Mouse (Mus musculus) kidney, adult 2 months (tissue): ENCODE data around the gene Nfrkb. TPM values are rescaled to one million over a fixed set of nuclear protein-coding genes. Genes with fewer than 3 reads are reported as not detected.

ENCODE experiments used
- DNase-seq: peaks from one replicate; pipeline ENCODE4 v3.0.0; 2021
- H3K27ac ChIP-seq: fragments of 200-500 bp; 2 replicates; pipeline ENCODE4 v1.5.1; 2012; ENCODE audit warnings: low read depth, low read length, control low read depth, inconsistent platforms; ENCODE audit not compliant: insufficient read depth
- H3K27me3 ChIP-seq: fragments of 200-500 bp; replicated peaks from 2 replicates; pipeline ENCODE4 v1.6.1; 2012; ENCODE audit warnings: mild to moderate bottlenecking, moderate library complexity, low read length, inconsistent platforms; ENCODE audit not compliant: control insufficient read depth, insufficient read depth
- H3K36me3 ChIP-seq: fragments of 200-500 bp; 2 replicates; pipeline ENCODE4 v1.6.1; 2012; ENCODE audit warnings: mild to moderate bottlenecking, moderate library complexity, low read length, inconsistent platforms; ENCODE audit not compliant: control insufficient read depth, insufficient read depth
- H3K4me1 ChIP-seq: fragments of 200-500 bp; 2 replicates; pipeline ENCODE4 v1.6.1; 2011; ENCODE audit warnings: low read length; ENCODE audit not compliant: control insufficient read depth, insufficient read depth
- H3K4me3 ChIP-seq: fragments of 200-500 bp; 2 replicates; pipeline ENCODE4 v1.5.1; 2011; ENCODE audit warnings: mild to moderate bottlenecking, low read depth, low read length, control low read depth; ENCODE audit not compliant: insufficient read depth
- CTCF ChIP-seq: fragments of 200-500 bp; conservative IDR thresholded peaks from 2 replicates; pipeline ENCODE4 v1.5.1; 2011; ENCODE audit warnings: low read depth, mild to moderate bottlenecking, control low read depth, low read length, moderate library complexity, mixed read lengths; ENCODE audit not compliant: insufficient read depth, insufficient read length
- POLR2A ChIP-seq: fragments of 200-500 bp; IDR thresholded peaks from one replicate; pipeline ENCODE4 v1.6.1; 2011; ENCODE audit warnings: low read depth, low read length, control low read depth
- WGBS: fragments of 180-500 bp; shearing (Covaris S2); methylation state at CpG from one replicate; pipeline ENCODE4 v1.1.7; 2018; 5-methylcytosine and 5-hydroxymethylcytosine counted together
- polyA plus RNA-seq: library from polyadenylated mRNA; depleted of rRNA; stranded (reverse); fragments of >200 nt; gene quantifications from 2 replicates; pipeline ENCODE4 v1.2.3, GENCODE M21; 2012

Nfrkb gene
- polyA plus RNA-seq, 1 experiment, result 12.4 TPM

DNA sequence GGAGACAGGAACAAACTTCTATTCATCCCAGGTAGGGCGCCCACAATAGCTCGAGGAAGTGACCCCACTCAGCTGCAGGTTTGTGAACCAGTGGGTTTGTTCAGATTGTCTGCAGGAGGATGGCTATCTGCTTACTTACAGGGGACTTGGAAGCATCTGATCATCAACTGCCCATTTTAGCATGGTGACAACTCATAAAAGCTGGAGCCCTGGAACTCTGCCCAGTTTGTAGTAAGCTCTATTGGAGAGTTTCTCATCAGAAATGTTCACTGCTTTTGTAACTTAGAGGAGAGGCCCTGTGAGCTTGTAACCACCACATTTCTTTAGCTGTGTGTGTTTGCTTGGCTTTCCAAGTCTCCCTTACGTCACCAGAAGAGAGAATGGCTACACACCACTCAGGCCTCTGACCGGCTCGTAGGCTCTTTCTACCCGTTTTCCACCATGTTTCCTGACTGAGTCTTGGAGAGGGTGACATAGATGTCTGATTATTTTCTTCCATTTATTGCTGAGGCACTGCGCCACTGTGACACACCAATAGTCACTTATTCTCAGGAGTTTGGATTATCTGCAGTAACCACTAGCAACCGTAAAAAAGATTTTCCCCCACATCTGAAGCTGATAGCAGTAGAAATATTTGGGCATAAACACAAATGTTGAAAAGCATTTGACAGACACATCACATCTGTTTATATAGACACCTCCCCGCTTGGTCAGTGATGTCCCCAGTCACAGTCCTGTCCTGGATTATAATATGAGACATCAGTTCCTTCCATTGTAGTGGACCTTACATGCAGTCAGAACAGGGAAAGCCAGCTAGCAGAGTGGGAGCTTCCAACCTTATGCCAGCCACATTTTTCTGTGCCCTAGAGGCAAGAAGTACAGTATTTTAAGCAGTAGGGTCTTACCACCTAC lies 22.0 kb upstream of the Nfrkb start:
- Histone ChIP-seq H3K4me3 (no peak overlapping the region), H3K27me3 (no peaks in the 10 kb centered on the region), H3K27ac (no peak overlapping the region), H3K36me3 (no peaks in the 10 kb centered on the region), H3K4me1 (no peaks in the 10 kb centered on the region)
- TF ChIP-seq POLR2A (no peak), CTCF (no peak)
- DNase-seq, result no peak
- 94% methylated on average over 9 of the region's 9 CpGs for WGBS

- no peak overlapping the region for H3K27ac ChIP-seq
- no peak overlapping the region for H3K4me3 ChIP-seq
- H3K36me3 ChIP-seq, result no peaks in the 10 kb centered on the region
- no peaks in the 10 kb centered on the region for H3K27me3 ChIP-seq
- WGBS, result 81% methylated on average over 8 of the region's 8 CpGs
- TF ChIP-seq POLR2A, result no peak
- no peak for TF ChIP-seq CTCF
- no peaks in the 10 kb centered on the region for H3K4me1 ChIP-seq
- peak; percentile 50 for DNase-seq
Measured at GRCm38 (mm10) chr9:31365086-31365485, 20.9 kb upstream of the Nfrkb start.

DNA sequence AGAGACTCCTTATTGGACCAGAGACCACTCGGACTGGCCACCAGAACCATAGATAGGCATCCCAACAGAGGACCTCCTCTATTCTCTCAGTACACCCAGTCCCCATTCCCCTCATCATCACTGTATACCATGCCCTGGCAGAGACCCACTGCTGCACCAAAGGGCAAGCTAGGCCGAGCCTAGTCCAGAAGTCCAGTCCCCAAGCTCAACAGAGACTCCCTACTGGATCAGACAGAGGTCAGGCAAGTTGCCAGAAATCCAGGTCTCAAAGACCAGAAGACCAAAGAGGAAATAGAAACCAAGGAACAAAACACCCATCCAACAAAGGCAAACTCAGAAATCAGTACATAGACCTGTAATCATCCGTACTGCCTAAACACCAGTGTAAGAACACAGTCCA lies 14.3 kb upstream of the Nfrkb start:
- WGBS, result 88% methylated on average over 3 of the region's 3 CpGs

DNA sequence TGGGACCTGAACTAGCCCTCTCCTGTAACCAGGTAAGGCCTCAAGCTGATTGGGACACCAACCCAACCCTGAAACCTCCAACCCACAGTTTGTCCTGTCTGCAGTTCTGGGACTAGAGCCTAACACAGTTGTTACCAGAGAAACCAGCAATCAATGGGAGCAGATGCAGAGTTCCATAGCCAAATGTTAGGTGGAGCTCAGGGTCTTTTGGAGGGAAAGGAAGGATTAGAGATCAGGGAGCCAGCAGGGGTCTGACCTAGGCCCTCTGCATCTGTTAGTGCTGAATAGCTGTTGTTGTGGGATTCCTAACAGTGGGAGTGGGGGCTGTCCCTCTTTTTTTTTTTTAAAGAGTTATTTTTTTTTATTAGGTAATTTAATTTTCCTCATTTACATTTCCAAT lies 9.3 kb upstream of the Nfrkb start:
- TF ChIP-seq CTCF (no peak), POLR2A (no peak)
- no peak for DNase-seq
- Histone ChIP-seq H3K27ac (no peak overlapping the region), H3K36me3 (no peaks in the 10 kb centered on the region), H3K27me3 (no peaks in the 10 kb centered on the region), H3K4me3 (no peak overlapping the region), H3K4me1 (no peaks in the 10 kb centered on the region)

More for the DNA sequence above, 14.3 kb upstream of the Nfrkb start:
- H3K27ac ChIP-seq, result no peak overlapping the region
- DNase-seq, result peak; percentile 27
- no peaks in the 10 kb centered on the region for H3K4me1 ChIP-seq
- H3K27me3 ChIP-seq, result no peaks in the 10 kb centered on the region
- H3K4me3 ChIP-seq, result no peak overlapping the region
- TF ChIP-seq CTCF (no peak), POLR2A (no peak)
- no peaks in the 10 kb centered on the region for H3K36me3 ChIP-seq

DNA sequence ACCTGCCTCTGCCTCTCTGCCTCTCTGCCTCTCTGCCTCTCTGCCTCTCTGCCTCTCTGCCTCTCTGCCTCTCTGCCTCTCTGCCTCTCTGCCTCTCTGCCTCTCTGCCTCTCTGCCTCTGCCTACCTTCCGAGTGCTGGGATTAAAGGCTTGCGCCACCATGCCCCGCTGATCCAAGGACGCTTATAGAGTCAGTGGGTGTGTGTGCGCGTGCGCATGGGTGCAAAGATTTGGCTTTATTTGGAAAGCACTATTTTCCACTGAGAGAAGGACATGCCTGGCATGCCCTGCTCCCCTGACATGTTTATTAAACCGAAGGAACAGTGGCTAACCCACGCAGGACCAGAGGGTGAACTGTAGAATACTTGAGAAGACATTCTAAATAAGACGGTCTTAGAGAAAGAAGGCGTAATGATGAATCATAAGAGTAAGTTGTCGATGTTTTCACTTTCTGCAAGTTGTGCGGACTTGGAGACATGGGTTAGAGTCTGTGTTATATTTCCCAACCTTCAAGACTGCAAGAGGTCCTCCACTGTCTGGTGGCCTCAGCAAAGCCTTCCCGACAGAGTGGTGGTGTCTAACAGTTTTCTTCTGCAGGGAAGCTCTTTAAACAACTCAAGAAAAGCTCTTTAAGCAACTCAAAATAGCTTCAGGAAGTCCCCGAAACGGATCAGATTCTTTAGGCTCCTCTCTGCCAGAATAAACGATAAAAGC lies 1.0 kb upstream of the Nfrkb start:
- no peak overlapping the region for H3K4me3 ChIP-seq
- no peaks in the 10 kb centered on the region for H3K27me3 ChIP-seq
- 78% methylated on average over 17 of the region's 17 CpGs for WGBS
- peaks cover 2% of the 10 kb centered on the region; the same call in 1 of the 2 replicates for H3K4me1 ChIP-seq
- H3K36me3 ChIP-seq, result no peaks in the 10 kb centered on the region
- H3K27ac ChIP-seq, result no peak overlapping the region
- DNase-seq, result no peak
- TF ChIP-seq POLR2A, result no peak
- TF ChIP-seq CTCF, result no peak

GRCm38 (mm10) chr9:31385500-31385869 lies 507 bp upstream of the Nfrkb start:
- H3K36me3 ChIP-seq, result no peaks in the 10 kb centered on the region
- no peak for DNase-seq
- TF ChIP-seq POLR2A, result no peak
- no peak for TF ChIP-seq CTCF
- H3K27me3 ChIP-seq, result no peaks in the 10 kb centered on the region
- 14% methylated on average over 4 of the region's 4 CpGs for WGBS
- H3K4me3 ChIP-seq, result peak overlapping the region; percentile 89
- H3K27ac ChIP-seq, result no peak overlapping the region
- H3K4me1 ChIP-seq, result peaks cover 2% of the 10 kb centered on the region; the same call in 1 of the 2 replicates
